Mouse (Mus musculus) midbrain, postnatal 0 days (tissue): ENCODE data around the gene Nagpa. TPM values are rescaled to one million over a fixed set of nuclear protein-coding genes. Genes with fewer than 3 reads are reported as not detected.

Experiments
- ATAC-seq: fragments of 200-750 bp; cut with Nextera tagmentation; 2 replicates; pipeline ENCODE4 v1.8.0; 2017; ENCODE audit warnings: moderate number of reproducible peaks, mild to moderate bottlenecking, moderate TSS enrichment, moderate library complexity; ENCODE audit not compliant: low FRiP score
- DNase-seq: peaks from one replicate; pipeline ENCODE4 v3.0.0-alpha.2; 2015; ENCODE audit warnings: low spot score
- H3K27ac ChIP-seq: fragments of 300-500 bp; sonication (generic); 2 replicates; pipeline ENCODE4 v1.5.1; 2014; ENCODE audit warnings: low read depth, mild to moderate bottlenecking, low read length, mixed read lengths
- H3K27me3 ChIP-seq: fragments of 300-500 bp; sonication (generic); 2 replicates; pipeline ENCODE4 v1.6.1; 2014; ENCODE audit warnings: low read length, control low read depth, mixed read lengths; ENCODE audit not compliant: insufficient read depth
- H3K36me3 ChIP-seq: fragments of 300-500 bp; sonication (generic); 2 replicates; pipeline ENCODE4 v1.6.1; 2014; ENCODE audit warnings: low read length, control low read depth, mixed read lengths; ENCODE audit not compliant: insufficient read depth
- H3K4me1 ChIP-seq: fragments of 300-500 bp; sonication (generic); 2 replicates; pipeline ENCODE4 v1.6.1; 2014; ENCODE audit warnings: mild to moderate bottlenecking, control low read depth, antibody characterized with exemption, low read length, mixed read lengths; ENCODE audit not compliant: insufficient read depth
- H3K4me2 ChIP-seq: fragments of 300-500 bp; sonication (generic); 2 replicates; pipeline ENCODE4 v1.6.1; 2014; ENCODE audit warnings: low read depth, mild to moderate bottlenecking, low read length, mixed read lengths; ENCODE audit not compliant: poor library complexity, severe bottlenecking
- H3K4me3 ChIP-seq: fragments of 300-500 bp; sonication (generic); 2 replicates; pipeline ENCODE4 v1.5.1; 2014; ENCODE audit warnings: low read depth, mild to moderate bottlenecking, low read length, moderate library complexity
- H3K9ac ChIP-seq: fragments of 300-500 bp; sonication (generic); replicated peaks from 2 replicates; pipeline ENCODE4 v1.6.1; 2014; ENCODE audit warnings: mild to moderate bottlenecking, low read length, moderate library complexity, mixed read lengths; ENCODE audit not compliant: poor library complexity, severe bottlenecking
- H3K9me3 ChIP-seq: fragments of 300-500 bp; sonication (generic); 2 replicates; pipeline ENCODE4 v1.6.1; 2016; ENCODE audit warnings: low read length, control low read depth
- CTCF ChIP-seq: IDR thresholded peaks from 2 replicates; pipeline ENCODE4 v1.5.1; 2016; ENCODE audit warnings: antibody characterized with exemption, mild to moderate bottlenecking
- WGBS: fragments of 180-500 bp; shearing (Covaris S2); extraction: QIAGEN DNeasy Blood & Tissue Kit; methylation state at CpG from one replicate; pipeline ENCODE4 v1.1.7; 2014; 5-methylcytosine and 5-hydroxymethylcytosine counted together
- polyA plus RNA-seq: library from polyadenylated mRNA; unstranded; fragments of >200 nt; fragmentation: Nextera tagmentation; extraction: Ambion mirVana; gene quantifications from 2 replicates; pipeline ENCODE4 v1.2.1, GENCODE M21; 2015
- total RNA-seq: library from RNA; depleted of rRNA; stranded (reverse); fragments of >200 nt; gene quantifications from 2 replicates; pipeline ENCODE4 v1.2.3, GENCODE M21; 2014

Nagpa gene
- total and polyA plus RNA-seq, 2 experiments from 2014 or later: 7.3 to 12.5 TPM

DNA sequence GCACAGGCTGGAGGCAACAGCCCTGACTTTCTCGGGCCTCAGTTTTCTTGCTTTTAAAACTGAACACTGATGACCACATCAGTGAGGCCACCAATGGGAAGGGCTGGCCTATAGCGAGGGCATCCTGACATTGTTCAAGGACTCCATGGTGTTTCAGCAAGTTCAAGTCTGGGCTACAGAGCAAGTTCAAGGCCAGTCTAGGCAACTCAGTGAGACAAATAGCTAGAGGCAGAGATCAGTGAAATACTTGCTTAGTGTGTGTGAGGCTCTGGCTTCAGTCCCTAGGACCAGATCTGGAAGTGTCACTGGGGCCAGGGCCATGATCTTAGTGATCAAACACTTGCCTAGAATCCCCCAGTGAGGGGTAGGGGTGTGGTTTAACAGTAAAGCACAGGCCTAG lies 35.8 kb downstream of the Nagpa start:
- no peak overlapping the region for H3K4me2 ChIP-seq
- DNase-seq (no peak), ATAC-seq (no peak)
- WGBS: 93% methylated on average over 2 of the region's 2 CpGs
- H3K27ac ChIP-seq: no peak overlapping the region
- H3K4me3 ChIP-seq: no peak overlapping the region
- no peaks in the 10 kb centered on the region for H3K9me3 ChIP-seq
- H3K4me1 ChIP-seq: no peaks in the 10 kb centered on the region
- TF ChIP-seq CTCF: no peak
- H3K36me3 ChIP-seq: no peaks in the 10 kb centered on the region
- H3K27me3 ChIP-seq: no peaks in the 10 kb centered on the region
- H3K9ac ChIP-seq: no peak overlapping the region

DNA sequence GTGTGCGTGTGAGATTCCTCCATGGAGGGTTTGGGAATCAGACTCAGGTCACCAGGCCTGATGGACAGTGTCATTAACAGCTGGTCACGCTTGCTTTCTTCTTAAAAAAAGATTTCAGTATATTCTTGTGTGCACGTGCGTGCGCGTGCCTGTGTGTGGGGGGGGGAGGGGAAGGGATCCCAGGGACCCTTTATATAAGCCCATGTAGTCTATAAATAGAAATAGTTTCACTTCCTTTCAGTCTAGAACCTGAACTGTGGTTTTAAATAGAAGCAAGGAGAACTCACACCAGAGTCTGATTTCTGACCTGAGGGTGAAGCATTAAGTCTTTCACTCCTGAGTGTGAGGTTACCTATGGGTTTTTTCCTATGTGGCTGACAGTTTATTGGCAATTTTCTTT lies 39.5 kb downstream of the Nagpa start:
- ATAC-seq: no peak
- no peak overlapping the region for H3K27ac ChIP-seq
- H3K9ac ChIP-seq: no peak overlapping the region
- 47% methylated on average over 6 of the region's 6 CpGs for WGBS
- H3K9me3 ChIP-seq: no peaks in the 10 kb centered on the region
- DNase-seq: no peak
- no peaks in the 10 kb centered on the region for H3K4me1 ChIP-seq
- H3K27me3 ChIP-seq: no peaks in the 10 kb centered on the region
- no peaks in the 10 kb centered on the region for H3K36me3 ChIP-seq
- no peak overlapping the region for H3K4me2 ChIP-seq
- no peak for TF ChIP-seq CTCF
- H3K4me3 ChIP-seq: no peak overlapping the region

DNA sequence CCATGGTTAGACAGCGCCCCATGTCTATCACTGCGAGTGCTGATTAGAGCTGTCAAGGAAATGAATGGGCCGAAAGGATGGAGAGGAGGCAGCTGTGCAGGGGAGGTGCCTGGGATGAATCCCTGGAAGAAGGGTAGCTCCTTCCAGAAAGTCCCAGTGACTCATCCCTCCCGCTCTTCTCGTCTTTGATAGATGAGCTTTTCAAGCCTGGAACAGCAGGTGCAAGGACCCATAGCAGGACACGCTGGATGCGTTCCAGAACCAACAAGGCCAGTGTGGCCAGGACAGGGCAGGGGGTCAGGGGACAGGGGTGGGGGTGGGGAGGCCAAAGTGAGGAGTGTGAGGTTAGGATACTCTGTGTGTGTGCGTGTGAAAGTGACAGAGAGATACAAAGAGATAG lies 44.6 kb downstream of the Nagpa start:
- Histone ChIP-seq H3K4me2 (no peak overlapping the region), H3K9ac (no peak overlapping the region), H3K9me3 (no peaks in the 10 kb centered on the region), H3K36me3 (no peaks in the 10 kb centered on the region), H3K4me1 (no peaks in the 10 kb centered on the region), H3K27me3 (no peaks in the 10 kb centered on the region), H3K4me3 (no peak overlapping the region), H3K27ac (no peak overlapping the region)
- 80% methylated on average over 8 of the region's 8 CpGs for WGBS
- ATAC-seq (no peak), DNase-seq (no peak)
- no peak for TF ChIP-seq CTCF

DNA sequence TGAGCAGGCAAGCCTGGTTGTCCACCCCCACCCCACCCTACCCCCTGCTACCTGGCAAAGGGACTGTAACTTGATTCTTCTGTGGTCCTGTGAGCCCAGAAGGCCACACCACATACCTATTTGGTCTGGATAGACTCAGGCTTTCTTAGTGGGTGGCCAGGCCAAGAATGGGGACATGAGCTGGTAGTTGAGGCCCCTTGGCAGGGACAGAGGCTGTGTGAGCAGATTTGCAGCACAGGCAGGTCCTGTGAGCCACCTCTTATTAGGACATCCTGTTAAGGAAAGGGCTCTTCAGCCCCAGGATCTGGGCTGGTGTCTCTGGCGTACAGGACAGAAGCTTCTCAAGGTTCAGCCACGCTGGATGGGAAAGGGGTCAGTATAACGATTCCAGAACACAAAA lies 46.7 kb downstream of the Nagpa start:
- WGBS: 87% methylated on average over 3 of the region's 3 CpGs
- Histone ChIP-seq H3K4me1 (no peaks in the 10 kb centered on the region), H3K9ac (no peak overlapping the region), H3K4me3 (no peak overlapping the region), H3K27me3 (no peaks in the 10 kb centered on the region), H3K27ac (no peak overlapping the region), H3K4me2 (no peak overlapping the region), H3K36me3 (no peaks in the 10 kb centered on the region), H3K9me3 (no peaks in the 10 kb centered on the region)
- no peak for ATAC-seq
- DNase-seq: no peak
- no peak for TF ChIP-seq CTCF

DNA sequence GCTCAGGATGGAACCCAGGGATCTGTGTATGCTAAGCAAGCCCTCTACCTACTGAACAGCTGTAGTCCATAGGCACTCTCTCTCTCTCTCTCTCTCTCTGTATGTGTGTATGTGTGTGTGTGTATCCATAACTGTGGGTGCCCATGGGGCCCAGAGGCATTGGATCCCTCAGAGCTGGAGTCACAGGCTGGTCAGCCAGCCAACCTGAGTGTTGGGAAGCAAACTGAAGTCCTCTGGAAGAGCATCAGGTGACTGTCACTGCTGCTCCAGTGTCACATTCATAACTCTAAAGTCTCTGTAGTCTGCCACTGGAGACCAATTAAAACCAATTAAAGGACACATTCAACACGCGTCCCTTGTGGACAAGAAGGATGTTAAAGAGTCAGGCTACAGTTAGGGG lies 47.3 kb downstream of the Nagpa start:
- H3K4me3 ChIP-seq: no peak overlapping the region
- H3K9me3 ChIP-seq: no peaks in the 10 kb centered on the region
- H3K27ac ChIP-seq: no peak overlapping the region
- 58% methylated on average over 2 of the region's 2 CpGs for WGBS
- no peaks in the 10 kb centered on the region for H3K36me3 ChIP-seq
- H3K4me1 ChIP-seq: no peaks in the 10 kb centered on the region
- H3K27me3 ChIP-seq: no peaks in the 10 kb centered on the region
- TF ChIP-seq CTCF: no peak
- no peak overlapping the region for H3K9ac ChIP-seq
- H3K4me2 ChIP-seq: no peak overlapping the region
- no peak for DNase-seq
- ATAC-seq: no peak

DNA sequence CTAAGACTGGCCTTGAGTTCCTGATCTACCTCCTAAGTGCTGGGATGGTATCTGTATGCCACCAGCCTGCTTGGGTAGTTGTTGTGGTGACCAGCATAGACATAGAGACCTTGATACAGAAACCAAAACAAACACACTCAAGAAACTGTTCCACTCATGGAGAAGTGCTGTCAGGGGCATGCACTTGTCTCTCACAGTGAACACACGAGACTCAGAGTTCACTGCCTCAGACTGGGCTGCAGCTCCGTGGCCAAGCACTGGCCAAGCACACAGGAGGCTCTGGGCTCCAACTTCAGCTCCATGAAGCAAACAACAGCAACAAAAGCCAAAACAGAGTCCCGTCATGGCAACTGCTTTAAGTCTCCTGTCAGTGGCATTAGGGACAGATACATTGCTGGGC lies 48.8 kb downstream of the Nagpa start:
- no peak overlapping the region for H3K4me2 ChIP-seq
- TF ChIP-seq CTCF: no peak
- ATAC-seq: no peak
- WGBS: 63% methylated on average over 3 of the region's 3 CpGs
- H3K36me3 ChIP-seq: no peaks in the 10 kb centered on the region
- H3K9me3 ChIP-seq: no peaks in the 10 kb centered on the region
- no peaks in the 10 kb centered on the region for H3K4me1 ChIP-seq
- no peak overlapping the region for H3K27ac ChIP-seq
- no peak overlapping the region for H3K9ac ChIP-seq
- no peak overlapping the region for H3K4me3 ChIP-seq
- H3K27me3 ChIP-seq: no peaks in the 10 kb centered on the region
- DNase-seq: no peak
